Mouse (Mus musculus) cerebellum, postnatal 25 days (tissue): ENCODE results near the gene Gm9857.

Experiments
- DNase-seq, 2 experiments: peaks; one replicate each; pipeline ENCODE4 v3.0.0; 2021; ENCODE audit warnings: mixed read lengths in 2 of 2

Gene Gm9857

DNA sequence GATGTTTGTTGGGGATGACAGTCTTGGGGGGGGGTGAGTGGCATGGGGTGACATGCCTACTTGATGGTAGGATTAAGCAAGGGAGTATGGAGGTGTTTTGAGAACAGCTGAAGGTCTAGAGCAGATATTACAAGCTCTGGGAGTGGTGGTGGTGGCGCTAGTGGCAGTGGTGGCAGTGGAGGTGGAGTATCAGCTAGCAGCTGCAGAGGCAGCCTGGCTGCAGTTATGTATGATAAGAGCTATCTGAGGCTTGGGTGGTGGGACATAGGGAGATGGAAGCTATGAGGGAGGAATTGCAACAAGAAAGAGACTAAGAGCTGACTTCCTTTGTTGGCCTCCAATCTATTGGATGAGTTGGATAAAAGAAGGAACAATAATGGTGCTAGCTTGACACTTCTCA is 18.4 kb downstream of the Gm9857 start:
- no peak for DNase-seq

DNA sequence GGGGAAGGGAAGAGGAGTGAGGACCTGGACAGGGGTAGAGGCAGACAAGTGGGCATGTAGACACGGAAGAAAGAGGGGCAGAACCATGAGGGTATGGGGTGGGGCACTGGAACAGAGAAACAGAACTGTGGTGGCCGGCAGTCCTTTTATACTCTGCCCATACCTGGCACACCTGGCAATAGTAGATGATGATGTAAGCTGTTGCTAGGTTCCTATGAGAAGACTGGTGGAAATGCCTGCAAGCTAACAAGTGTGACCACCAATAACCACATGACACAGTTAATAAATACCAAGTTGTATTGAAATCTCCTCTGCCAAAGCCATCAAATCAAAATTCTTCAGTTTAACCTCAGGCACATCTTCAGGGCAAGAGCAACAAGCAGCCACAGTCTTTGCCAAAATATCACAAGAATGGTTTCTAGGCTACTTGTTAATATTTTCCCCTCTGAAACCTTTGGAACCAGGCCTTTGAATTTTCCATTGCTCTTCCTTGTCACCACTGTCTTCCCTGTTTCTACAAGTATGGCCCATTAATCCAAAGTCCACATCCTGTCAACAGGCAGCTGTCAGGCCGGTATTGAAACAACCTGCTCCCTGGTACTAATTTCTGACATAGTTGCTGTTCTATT is 19.7 kb downstream of the Gm9857 start:
- no peak for DNase-seq

DNA sequence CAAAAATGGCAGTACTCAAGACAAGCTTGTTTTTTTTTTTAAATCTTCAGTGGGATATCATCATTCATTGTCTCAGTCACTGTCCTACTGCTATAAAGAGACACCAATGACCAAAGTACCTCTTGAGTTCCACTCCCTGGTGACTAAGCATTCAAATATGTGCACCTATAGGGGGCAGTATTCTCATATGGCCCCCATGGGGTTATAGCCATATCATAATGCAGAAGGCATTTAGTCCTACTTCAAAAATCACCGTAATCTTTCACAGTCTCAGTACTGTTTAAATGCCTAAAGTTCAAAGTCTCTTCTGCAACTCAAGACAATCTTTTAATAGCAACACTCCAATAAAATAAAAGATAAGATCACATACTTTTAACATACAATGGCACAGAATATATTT is 21.4 kb downstream of the Gm9857 start:
- DNase-seq: no peak

DNA sequence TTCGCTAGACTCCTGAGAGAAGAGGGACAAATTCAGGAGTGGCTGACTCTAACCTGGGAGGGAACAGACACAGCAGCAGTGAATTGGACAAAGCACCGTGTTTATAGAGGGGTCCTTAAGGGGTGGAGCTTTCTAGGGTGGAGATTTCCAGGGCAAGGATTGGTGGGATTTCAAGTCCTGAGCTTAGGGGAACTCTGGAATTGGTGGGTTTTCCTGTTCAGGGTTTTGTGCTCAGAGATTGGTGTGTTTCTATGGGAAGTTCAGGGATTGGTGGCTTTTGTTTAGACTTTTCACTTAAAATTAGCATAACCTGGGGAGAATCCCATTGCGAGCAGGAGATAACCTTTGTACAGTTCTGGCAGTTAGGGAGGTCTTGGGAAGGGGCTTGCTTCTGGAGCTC is 22.3 kb downstream of the Gm9857 start:
- DNase-seq: no peak

DNA sequence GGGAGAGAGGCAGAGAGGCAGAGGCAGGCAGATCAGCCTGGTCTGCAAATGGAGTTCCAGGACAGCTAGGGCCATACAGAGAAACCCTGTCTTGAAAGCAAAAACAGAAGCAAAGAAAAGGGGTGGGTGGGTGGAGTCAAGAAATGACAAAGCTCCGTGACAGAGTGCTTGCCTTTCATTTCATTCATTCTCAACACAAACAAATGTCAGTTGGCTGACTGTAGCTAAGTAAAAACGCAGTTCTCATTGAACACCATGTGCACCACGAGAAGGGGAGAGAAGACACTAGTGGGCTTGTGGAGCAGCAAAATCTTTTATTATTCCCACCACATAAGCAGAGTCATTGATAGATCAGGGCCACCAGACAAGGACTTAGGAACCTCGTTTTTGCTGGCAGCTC is 23.4 kb downstream of the Gm9857 start:
- DNase-seq: no peak

DNA sequence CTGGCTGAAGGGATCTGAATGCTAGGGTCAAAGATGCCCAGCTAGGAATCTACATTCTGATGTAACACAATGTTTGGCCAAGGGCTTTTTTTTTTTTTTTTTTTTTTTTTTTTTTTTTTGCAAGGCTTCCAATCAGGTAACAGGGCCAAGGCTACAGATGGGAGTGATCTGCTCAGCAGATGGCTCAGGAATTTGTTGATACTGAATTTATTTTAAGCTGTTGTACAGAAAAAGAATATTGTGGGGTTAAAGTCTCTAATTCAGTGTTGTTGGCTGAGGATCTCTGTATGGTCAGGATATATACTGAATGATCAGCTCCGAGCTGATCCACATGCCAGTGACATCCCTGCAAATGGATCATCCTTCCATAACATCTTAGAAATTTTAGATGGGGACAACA is 24.2 kb downstream of the Gm9857 start:
- peak; percentile 70 to 76 for DNase-seq

DNA sequence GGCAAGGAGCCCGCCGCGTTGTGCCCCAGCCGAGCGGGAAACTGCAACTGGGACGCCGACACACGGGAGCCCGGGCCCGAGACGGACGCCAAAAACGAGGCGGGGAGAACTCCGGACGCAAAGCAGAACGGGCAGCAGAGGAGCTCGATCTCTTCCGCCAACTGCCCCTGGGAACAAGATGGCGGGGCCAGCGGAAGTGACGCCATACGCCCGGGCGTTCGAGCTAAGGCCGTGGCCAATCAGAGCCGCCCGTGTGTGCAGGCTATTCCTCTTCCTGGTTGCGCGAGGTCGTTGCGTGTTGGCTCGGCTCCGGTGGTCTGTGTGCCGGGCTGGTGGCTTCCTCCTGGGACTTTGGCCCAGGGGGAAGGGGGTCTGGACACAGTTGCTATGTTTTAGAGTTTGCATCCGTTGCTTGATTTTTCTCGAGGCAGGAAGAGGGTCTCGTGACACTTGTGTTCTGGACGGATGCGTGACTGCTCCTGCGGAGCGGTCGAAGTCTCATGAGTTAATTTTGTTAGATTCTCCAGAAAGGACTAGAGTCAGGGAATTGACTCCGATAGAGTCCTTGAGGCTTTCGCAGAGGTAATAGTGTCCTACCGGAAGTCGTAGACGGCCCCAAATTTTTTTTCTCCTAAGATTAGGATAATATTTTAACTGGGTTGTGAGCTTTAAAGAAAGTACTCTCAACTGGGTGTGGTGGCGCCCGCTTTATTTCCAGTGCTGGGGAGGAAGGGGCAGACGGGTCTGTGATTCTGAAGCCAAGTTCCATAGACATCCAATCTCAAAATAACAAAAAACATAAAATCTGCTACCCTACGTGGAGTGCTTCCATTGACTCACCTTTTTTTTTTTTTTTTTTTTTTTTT is 28.5 kb downstream of the Gm9857 start, which contains the start of gene Prpf38b:
Gene Prpf38b (minus strand): TSS at position 180 of the 866 bp plus-strand sequence.
- DNase-seq: peak; percentile 95 to 97

DNA sequence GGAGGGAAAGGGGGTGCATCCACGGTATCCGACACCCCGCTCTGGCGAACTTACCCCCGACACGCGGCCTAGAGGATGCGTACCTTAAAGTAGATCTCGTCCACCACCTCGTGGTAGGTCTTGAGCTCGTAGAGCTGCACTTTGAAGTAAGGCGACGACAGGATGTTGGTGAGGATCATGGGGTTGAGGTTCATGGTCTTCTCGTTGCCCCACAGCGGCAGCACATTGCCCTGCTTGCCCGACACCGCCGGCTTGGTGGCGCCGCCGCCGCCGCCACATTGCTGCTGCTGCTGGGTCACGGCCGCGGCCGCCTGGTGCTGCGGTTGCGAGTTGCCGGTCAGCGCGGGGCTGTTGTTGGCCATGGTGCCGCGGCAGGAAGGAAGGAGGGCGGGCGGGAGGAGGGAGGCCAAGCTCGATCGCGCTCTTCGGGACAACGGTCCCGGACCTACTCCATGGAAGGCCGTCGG is 29.1 kb downstream of the Gm9857 start:
- no peak for DNase-seq

DNA sequence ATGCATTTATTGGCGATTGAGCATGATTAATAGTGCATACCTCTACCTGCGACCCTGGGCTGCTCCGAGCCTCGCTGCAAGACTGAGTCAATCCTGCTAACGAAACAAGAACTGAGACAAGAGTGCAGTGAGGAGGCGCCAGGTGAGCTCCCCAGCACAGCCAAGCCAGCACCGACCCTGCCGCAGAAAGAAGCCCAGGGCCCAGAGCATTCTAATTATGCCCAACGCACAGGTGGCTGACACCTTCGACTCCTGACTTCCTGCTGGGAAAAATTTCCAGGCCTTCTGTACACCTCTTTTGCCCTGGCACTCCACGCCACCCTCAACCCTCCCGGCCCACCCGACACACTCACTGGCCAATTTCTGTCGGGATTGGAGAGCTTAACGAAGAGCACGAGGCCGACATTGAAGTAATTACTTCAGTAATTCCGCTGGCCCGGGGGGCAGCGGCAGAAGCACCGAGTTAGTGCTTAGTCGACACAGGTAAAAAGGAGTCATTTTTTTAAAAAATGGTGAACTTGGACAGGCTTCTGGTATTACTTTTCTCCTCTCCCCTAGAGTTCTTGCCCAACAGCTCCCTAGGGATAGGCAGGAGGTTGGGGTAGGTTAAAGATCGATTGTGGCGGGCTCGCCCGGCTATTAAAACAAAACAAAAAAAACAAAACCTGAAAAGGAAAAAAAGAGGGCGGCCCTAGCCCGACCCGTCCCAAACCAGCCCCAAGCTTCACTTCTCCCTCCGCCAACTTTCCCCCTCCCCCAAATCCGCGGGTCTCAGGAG is 29.8 kb downstream of the Gm9857 start:
- DNase-seq: peak; percentile 87 to 89

DNA sequence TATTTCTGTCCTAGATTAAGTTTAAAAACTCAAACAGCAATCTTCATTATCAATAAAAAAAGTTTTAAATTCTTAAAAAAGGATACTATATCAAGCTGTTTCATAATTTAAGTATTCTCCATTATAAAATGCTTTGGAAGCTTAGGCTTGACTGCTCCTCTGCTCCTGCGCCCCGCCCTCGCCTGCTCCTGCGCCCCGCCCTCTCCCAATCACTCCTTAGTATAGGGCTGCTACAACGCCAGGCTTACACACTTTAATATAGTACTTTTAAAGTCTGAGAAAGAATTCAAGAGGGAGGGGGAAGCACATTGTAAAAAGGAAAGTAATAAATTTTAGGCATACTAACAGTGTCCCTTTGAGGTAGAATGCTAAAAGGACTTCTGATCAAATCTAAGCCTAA is 37.3 kb downstream of the Gm9857 start:
- DNase-seq: no peak

DNA sequence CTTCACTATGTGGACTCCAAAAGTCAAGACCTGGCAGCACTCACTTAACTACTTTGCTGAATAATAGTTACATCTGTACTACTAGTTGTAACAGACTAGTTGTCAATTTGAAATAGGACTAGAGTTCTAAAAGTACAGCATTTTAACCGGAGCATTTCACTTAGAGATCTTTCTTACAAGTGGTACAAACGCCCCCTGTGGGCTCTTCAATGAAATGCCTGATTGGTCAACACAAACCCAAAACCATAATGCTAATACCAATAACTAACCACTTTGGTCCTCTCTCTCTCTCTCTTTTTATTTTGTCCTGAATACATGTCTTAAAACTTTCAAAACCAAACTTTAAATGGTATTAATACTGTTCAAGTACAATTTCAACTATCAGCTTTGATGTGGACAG is 38.2 kb downstream of the Gm9857 start:
- DNase-seq: no peak

DNA sequence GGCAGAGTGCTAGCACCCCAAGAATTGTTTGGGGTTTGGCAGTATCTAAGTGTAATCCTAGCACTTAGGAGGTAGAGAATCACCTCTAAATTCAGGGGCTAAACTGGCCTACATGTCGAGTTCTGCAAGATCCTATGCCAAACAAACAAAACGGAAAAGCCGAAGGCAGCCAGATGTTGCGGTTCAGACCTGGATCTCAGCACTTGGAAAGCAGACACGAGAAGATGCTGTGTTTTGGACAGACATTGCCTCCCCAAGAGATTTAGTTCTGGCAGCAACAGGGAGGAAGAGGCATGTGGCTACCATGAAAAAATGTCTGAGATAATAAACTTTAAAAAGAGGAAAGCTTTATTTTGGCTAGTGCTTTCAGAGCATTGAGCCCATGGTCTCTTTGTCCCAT is 39.6 kb downstream of the Gm9857 start:
- DNase-seq: no peak

DNA sequence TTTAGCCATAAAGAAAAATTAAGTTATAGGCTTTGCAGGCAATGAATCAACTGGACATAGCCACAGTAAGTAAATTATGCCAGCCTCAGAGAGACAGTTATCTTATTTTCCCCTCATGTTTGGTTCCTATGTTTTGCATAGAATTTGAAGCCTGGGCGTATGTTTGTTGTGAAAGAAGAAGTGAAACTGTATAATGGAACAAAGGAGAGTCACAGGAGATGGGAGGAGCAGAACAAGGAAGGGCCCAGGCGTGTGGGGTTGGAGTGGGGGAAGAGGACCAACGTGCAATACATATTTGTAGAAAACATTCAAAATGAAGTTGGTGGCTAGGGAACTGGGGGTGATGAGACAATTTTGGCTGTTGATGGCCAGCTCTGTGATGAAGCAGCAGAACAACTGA is 40.1 kb downstream of the Gm9857 start:
- DNase-seq: no peak

DNA sequence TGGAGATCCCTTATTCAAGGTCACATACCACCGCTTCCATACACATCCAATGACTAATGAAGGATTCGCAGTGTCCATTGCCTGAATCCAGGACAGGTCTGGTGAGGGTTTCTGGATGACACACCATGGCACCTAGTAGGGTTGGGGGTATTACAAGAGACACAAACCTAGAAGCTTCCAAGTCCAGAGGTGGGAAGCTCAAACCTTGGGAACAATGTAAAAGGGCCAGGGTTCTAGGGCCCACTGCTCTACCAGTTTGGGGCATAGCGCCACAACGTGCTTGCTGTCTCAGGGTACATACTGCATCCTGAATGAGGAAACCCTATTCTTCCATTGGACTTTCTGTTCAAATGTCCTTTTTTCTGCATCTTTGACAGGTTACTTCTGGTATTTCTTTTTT is 41.6 kb downstream of the Gm9857 start:
- DNase-seq: no peak

DNA sequence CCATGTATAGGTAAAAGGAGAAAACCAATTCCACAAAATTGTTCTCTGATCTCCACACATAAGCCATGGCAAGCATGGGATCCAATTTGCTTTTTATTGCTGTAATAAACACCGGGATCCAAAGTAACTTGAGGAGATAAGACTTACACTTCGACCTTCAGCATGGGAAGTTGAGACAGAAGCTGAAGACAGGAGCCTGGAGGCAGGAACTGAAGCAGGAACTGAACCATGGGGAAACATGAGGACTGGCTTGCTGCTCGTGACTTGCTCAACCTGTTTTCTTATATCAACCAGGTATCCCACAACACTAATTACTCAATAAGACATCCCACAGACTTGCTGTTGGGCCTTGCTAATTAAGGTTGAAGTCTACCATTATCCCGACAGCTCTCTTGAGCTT is 47.3 kb downstream of the Gm9857 start:
- DNase-seq: no peak

DNA sequence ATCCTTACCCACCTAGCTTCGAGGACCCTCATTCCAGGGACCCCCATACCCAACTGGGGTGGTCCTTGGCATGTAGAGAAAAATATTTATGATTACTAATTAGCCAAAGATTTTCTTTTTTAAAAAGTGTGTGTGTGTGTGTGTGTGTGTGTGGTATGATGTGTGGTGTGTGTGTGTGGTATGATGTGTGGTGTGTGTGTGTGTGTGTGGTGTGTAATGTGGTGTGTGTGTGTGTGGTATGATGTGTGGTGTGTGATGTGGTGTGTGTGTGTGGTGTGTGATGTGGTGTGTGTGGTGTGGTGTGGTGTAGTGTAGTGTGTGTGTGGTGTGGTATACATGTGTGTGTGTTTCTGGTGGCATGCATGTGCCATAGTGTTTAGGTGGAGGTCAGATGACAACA is 48.2 kb downstream of the Gm9857 start:
- DNase-seq: no peak
